Mouse (Mus musculus) left cerebral cortex, postnatal 14 days (tissue): ENCODE data around the gene Dynlt1f. TPM values are rescaled to one million over a fixed set of nuclear protein-coding genes. Genes with fewer than 3 reads are reported as not detected.
A peak's percentile ranks its signal among the peaks of the same experiment; 100 is the strongest.
"Not testable (repeated sequence)": the region's sequence is repeated elsewhere in the genome, so short reads cannot be mapped to it uniquely, and the experiment has no call there.

Experiments used
- DNase-seq, 2 experiments: peaks; one replicate each; pipeline ENCODE4 v3.0.0; 2021 to 2022; ENCODE audit warnings: low spot score in 2 of 2, mixed read lengths in 1 of 2
- intact Hi-C: fragments of 180-260 bp; cut with DNase I; formaldehyde crosslinking; loops from one replicate; pipeline ENCODE4 v1.15.1; 2025
- total RNA-seq, 2 experiments: library from RNA; stranded (reverse); gene quantifications; 2 replicates each; pipeline ENCODE4 v1.2.3; 2021

Dynlt1f gene
- total RNA-seq, 2 experiments from 2014 or later = 107 to 114 TPM

DNA sequence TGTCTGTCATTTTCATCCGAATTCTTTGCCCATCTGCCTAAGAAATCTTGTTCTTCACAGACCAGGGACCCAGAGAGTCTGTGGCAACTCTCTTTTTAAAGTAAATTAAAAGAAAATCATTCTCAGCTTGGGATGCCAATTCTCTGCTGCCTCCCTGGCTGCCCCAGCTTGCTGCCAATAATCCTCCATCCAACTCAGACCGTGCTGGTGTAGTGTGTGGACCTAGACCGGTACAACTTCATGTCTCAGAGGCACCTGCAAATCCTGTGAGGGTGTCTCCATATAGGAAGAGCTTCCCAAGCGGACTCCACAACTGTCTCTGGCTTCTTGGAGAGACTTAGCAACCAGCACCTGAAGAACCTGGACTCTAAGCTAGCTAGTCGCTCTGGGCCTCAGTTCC lies 18.8 kb downstream of the Dynlt1f start:
- intact Hi-C loops = no loop called here
- DNase-seq = no peak

DNA sequence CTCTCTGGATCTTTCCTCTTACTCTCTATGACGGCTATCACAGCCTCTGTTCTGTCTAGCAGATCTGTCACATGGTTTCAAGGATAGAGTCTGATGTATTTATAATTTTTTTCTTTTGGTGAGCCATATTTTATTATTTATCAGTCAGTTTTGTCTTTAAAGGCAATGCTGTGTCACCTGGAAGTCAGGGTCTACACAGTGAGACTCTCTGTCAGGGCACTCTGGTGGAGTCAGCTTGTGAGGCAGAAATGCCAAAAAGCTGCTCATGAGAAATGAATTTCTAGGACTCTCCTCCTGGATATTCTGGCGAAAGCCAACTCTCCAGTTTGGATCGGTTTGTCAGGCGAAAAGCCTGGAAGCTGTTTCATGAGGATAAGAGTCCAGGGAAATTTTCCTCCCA lies 19.9 kb downstream of the Dynlt1f start:
- intact Hi-C loops = not testable (repeated sequence)

DNA sequence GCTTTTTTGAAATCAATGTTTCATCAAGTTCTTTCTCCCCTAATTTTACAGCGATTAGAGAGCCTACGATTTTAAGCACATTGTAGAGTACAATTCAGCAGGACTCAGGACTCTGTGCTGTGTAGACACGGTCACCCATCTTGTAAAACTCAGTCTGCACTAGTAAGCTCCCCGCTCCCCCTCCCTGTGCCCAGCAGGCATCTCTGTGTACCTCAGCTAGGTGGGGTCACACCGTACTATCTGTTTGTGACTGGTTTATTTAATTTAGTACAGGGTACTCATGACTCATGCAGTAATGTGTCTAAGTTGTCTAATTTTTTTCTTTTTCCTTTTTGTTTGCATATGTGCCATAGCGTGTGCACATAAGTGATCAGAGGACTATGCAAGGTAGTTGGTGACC lies 22.9 kb downstream of the Dynlt1f start:
- intact Hi-C loops, DNase-seq: not testable (repeated sequence)

More for the DNA sequence above, 19.9 kb downstream of the Dynlt1f start:
- not testable (repeated sequence) for DNase-seq

DNA sequence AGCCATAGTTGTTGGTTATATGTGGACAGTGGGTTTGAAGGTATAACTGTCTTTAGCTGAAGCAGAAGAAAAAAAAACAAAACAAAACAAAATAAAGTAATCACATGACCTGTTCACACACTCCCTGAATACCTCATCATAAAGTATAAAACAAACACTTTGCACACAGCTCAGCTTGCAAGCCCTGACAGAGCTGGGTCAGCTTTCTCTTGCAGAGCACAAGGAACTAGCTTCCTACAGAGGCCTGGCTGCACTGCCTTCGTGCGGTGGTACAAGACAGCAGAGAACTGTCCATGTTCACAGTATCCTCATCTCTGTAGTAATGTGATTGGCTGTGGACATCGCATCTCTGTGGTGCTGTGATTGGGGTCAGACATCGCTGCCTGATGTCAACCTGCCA lies 25.3 kb downstream of the Dynlt1f start:
- DNase-seq, intact Hi-C loops: not testable (repeated sequence)

GRCm38 (mm10) chr17:6624926-6625558 lies 30.7 kb downstream of the Dynlt1f start:
- intact Hi-C loops, DNase-seq: not testable (repeated sequence)

GRCm38 (mm10) chr17:6621976-6622375 lies 33.7 kb downstream of the Dynlt1f start:
- intact Hi-C loops, DNase-seq: not testable (repeated sequence)

- intact Hi-C loops, DNase-seq: not testable (repeated sequence)
Observed at GRCm38 (mm10) chr17:6620730-6621451, 34.8 kb downstream of the Dynlt1f start.

GRCm38 (mm10) chr17:6620035-6620434 lies 35.7 kb downstream of the Dynlt1f start:
- intact Hi-C loops, DNase-seq: not testable (repeated sequence)

- DNase-seq, intact Hi-C loops: not testable (repeated sequence)
Observed at GRCm38 (mm10) chr17:6619271-6619670, 36.4 kb downstream of the Dynlt1f start.

GRCm38 (mm10) chr17:6617689-6618400 lies 37.9 kb downstream of the Dynlt1f start:
- intact Hi-C loops, DNase-seq: not testable (repeated sequence)

DNA sequence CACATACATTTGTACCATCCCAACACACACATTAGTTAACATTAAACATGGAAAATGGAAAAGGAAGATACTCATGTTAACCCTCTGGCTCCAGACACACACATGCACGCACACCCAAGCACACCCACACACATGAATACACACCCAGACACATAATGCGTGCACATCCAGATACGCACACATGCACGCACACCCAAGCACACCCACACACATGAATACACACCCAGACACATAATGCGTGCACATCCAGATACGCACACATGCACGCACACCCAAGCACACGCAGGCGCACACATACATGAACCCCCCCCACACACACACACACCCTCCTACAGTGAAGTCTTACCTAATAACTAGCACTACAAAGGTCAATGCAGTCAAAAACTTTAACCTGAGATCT lies 39.0 kb downstream of the Dynlt1f start:
- intact Hi-C loops, DNase-seq: not testable (repeated sequence)

DNA sequence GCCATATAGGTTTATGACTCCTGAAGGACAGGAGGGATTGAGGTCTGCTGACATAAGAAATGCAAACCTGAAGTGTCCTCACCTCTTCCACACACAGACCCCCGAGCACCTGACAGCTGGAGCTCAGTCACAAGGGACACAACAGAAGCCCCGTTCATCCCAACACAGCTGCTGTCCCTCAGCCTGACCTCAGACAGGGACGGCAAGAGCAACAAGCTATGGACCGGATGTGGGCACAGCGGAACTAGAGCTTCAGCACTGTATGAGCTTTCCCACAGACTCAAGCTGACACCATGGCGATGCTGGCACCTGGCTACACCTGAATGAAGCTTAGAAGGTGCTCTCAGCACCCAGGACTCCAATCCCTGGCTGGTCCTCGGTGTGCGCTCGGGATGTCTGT lies 41.4 kb downstream of the Dynlt1f start:
- intact Hi-C loops, DNase-seq: not testable (repeated sequence)

GRCm38 (mm10) chr17:6613524-6613923 lies 42.2 kb downstream of the Dynlt1f start:
- intact Hi-C loops, DNase-seq: not testable (repeated sequence)

GRCm38 (mm10) chr17:6605347-6605746 lies 50.4 kb downstream of the Dynlt1f start:
- peak in 1 of 2 experiments; percentile 47 for DNase-seq

DNA sequence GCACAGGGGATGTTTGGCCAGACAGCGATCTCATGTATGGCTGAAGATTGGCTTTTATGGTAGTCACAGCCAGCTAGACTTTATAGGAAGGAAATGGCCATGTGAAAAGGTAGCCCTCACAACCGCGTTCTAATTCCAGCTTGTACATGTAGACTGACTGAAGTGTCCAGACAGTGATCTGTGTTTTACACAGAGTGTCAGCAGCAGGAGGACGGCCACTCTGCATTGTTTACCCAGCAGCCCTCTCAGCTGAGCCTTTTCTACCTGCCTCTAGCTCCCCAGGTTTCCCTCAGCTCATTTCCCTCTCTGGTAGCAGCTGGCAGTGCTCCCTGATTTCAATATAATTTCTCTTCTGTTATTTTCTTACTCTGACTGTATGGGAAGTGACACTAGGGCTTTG lies 53.5 kb downstream of the Dynlt1f start:
- DNase-seq, intact Hi-C loops: not testable (repeated sequence)

More at GRCm38 (mm10) chr17:6605347-6605746, 50.4 kb downstream of the Dynlt1f start:
- intact Hi-C loops = not testable (repeated sequence)

GRCm38 (mm10) chr17:6601204-6601911 lies 54.3 kb downstream of the Dynlt1f start, which contains the start of gene Dynlt1c:
TSS of gene Dynlt1c (plus strand) at chr17:6601671.
- intact Hi-C loops = not testable (repeated sequence)
- peak in 1 of 2 experiments; percentile 45 for DNase-seq

DNA sequence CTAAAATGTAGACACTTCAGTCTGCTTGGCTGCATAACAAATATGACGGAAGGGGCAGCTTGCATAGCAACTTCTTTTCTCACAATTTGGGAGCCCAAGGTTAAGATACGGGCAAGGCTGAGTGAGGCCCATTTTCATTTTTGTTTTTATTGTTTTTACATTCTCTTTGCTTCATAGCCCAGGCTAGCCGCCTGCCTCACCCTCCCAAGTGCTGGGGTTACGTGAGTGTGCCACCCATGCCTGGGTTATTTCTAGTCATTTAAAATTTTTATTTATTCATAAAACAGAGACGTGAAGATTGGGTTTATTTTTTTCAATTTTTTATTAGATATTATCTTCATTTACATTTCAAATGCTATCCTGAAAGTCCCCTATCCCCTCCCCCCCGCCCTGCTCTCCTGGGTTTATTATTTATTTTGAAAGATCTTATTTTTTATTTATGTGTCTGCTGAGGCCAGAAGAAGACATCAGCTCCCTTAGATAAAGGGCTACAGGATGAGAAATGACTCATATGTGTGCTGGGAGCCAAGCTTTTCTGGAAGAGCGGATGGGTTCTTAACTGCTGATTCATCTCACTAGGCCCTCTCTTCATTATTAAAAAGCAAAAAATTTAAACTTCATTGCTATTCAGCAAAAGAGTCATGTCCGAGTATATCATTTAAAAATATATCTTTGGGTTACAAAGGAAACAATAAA lies 55.3 kb downstream of the Dynlt1f start:
- DNase-seq, intact Hi-C loops: not testable (repeated sequence)

DNA sequence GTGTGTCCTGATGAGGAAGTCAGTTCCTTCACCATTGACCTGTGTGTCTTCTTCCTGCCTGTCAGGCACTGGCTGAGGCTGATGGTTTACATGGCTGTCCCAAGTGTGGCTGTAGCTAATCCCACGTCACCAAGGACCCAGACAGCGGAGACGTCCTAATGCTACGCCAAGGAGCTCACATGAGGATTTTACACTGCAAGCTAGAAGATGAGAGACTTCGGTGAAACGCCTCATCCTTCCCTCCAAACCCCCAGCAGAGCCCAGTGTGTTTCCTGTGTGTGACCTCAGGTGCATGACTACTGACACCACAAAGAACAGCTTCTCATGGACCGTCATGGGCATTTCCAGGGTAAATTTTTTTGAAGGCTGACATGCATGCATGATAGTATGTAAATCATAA lies 57.3 kb downstream of the Dynlt1f start:
- DNase-seq, intact Hi-C loops: not testable (repeated sequence)
